In the genomic region with DNA sequence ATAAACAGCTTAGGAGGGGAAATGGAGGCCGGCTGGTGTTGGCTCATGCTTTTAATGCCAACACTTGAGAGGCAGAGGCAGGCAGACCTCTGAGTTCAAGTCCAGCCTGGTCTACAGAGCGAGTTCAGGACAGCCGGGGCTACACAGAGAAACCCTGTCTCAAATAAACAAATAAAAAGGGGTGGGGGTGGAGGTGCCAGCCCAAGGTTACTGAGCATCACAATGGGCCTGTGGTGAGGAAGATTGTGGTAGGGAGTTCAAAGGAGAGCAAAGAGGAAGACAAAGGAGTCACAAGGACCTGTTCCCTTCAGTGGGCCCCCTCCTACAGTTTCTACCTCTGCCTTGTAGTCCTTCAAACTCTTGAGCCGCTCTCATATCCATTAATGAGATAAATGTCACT, we compare ENCODE assay signal across 22 mouse cellular contexts. TPM values are rescaled to one million over a fixed set of nuclear protein-coding genes. Genes with fewer than 3 reads are reported as not detected.
DNase-seq lines count a peak whose midpoint lies in the region; ATAC-seq and TF ChIP-seq lines count a peak whose summit lies in the region.
"Had no signal": no experiment of that assay in that cellular context is flagged by ENCODE, and none has a peak within 500 bp of the region (broad histone marks: within the 10 kb centered on the region; RNA-seq: fewer than 3 reads in every experiment).

No protein-coding gene starts in this region.

- H3K27me3 ChIP-seq in lung, embryonic 16.5 days (ENCODE audit: control insufficient read depth, insufficient read depth, low read depth, low read length) = no peaks in the 10 kb centered on the region
- H3K27me3 ChIP-seq in stomach, postnatal 0 days (ENCODE audit: control insufficient read depth, insufficient read depth, low read length) = no peaks in the 10 kb centered on the region
- H3K27me3 ChIP-seq: forebrain, embryonic 12.5 days; limb, embryonic 15.5 days; neural tube, embryonic 13.5 days; stomach, embryonic 15.5 days had no signal

- WGBS in lung, embryonic 16.5 days = 62% methylated on average over 4 of the region's 4 CpGs
- WGBS in stomach, postnatal 0 days = 74% methylated on average over 4 of the region's 4 CpGs

- peak overlapping the region; percentile 86 for H3K27ac ChIP-seq in gastrocnemius, adult 2 months
- peak overlapping the region; percentile 23; the same call in 1 of the 2 replicates for H3K27ac ChIP-seq in lung, embryonic 16.5 days (ENCODE audit: low read length)
- peak overlapping the region; percentile 65; the same call in 1 of the 2 replicates for H3K27ac ChIP-seq in stomach, postnatal 0 days (replicated peaks)
- H3K27ac ChIP-seq: hindbrain, embryonic 13.5 days; limb, embryonic 15.5 days; midbrain, embryonic 12.5 days; neural tube, embryonic 13.5 days had no signal

- TF ChIP-seq EP300 in stomach, postnatal 0 days (optimal IDR thresholded peaks at IDR 0.05) = no peak

- no peak for DNase-seq in gastrocnemius, adult 2 months
- DNase-seq in gastrocnemius, postnatal 4 days (ENCODE audit: low spot score in 2 of 2) = no peak
- no peak for DNase-seq in lung, postnatal 36 days
- peak; percentile 89 for DNase-seq in ZHBTc4 (ENCODE audit: low read depth, low spot score)
- DNase-seq in stomach, postnatal 0 days (ENCODE audit: low spot score) = no peak
- DNase-seq in right cerebral cortex, postnatal 14 days = no peak
- no peak for DNase-seq in left cerebral cortex, postnatal 25 days (ENCODE audit: low spot score in 2 of 2)
- DNase-seq: adrenal gland, adult 8-10 months; cerebellum, adult 8-10 months; gastrocnemius, postnatal 14 days; kidney, adult 8-10 months; spleen, adult 18-20 months; thymus, adult 2 months had no signal

- TF ChIP-seq CTCF in gastrocnemius, adult 2 months (IDR thresholded peaks at IDR 0.05) = no peak
- no peak for TF ChIP-seq CTCF in stomach, postnatal 0 days (IDR thresholded peaks at IDR 0.05; ENCODE audit: low read depth)

- H3K9me3 ChIP-seq in lung, embryonic 16.5 days (ENCODE audit: control insufficient read depth, low read length) = no peaks in the 10 kb centered on the region
- H3K9me3 ChIP-seq in stomach, postnatal 0 days (ENCODE audit: control insufficient read depth, low read length) = no peaks in the 10 kb centered on the region
- H3K9me3 ChIP-seq: embryonic facial prominence, embryonic 10.5 days; forebrain, embryonic 12.5 days; hindbrain, embryonic 13.5 days; limb, embryonic 15.5 days; midbrain, embryonic 12.5 days; neural tube, embryonic 13.5 days; stomach, embryonic 15.5 days had no signal

- no peak overlapping the region for H3K4me3 ChIP-seq in gastrocnemius, adult 2 months
- no peak overlapping the region for H3K4me3 ChIP-seq in lung, embryonic 16.5 days (ENCODE audit: low read length)
- no peak overlapping the region for H3K4me3 ChIP-seq in stomach, postnatal 0 days (ENCODE audit: low read depth, low read length)
- H3K4me3 ChIP-seq: embryonic facial prominence, embryonic 10.5 days; forebrain, embryonic 12.5 days; hindbrain, embryonic 13.5 days; limb, embryonic 15.5 days; midbrain, embryonic 12.5 days; neural tube, embryonic 13.5 days; stomach, embryonic 15.5 days had no signal

- ATAC-seq in lung, embryonic 16.5 days (ENCODE audit: low read depth) = no peak
- ATAC-seq in stomach, postnatal 0 days (ENCODE audit: low FRiP score, low TSS enrichment) = no peak

- H3K4me1 ChIP-seq in lung, embryonic 16.5 days (replicated peaks; ENCODE audit: control insufficient read depth, insufficient read depth, low read length) = peaks cover 47% of the 10 kb centered on the region
- 0 out of 2 replicates have a peak, but pooled peaks cover 3% of the 10 kb centered on the region for H3K4me1 ChIP-seq in stomach, postnatal 0 days (replicated peaks; ENCODE audit: control insufficient read depth, insufficient read depth)

- no peak overlapping the region; the same call in 1 of the 2 replicates for H3K9ac ChIP-seq in lung, embryonic 16.5 days (ENCODE audit: low read length)
- no peak overlapping the region for H3K9ac ChIP-seq in stomach, postnatal 0 days (ENCODE audit: low read length)
- H3K9ac ChIP-seq: forebrain, embryonic 12.5 days; hindbrain, embryonic 13.5 days; limb, embryonic 15.5 days; midbrain, embryonic 12.5 days; neural tube, embryonic 13.5 days; stomach, embryonic 15.5 days had no signal

- H3K4me2 ChIP-seq in lung, embryonic 16.5 days (ENCODE audit: low read depth, low read length) = no peak overlapping the region
- no peak overlapping the region for H3K4me2 ChIP-seq in stomach, postnatal 0 days (replicated peaks; ENCODE audit: low read depth)
- H3K4me2 ChIP-seq: forebrain, embryonic 12.5 days; heart, embryonic 11.5 days; hindbrain, embryonic 13.5 days; limb, embryonic 15.5 days; midbrain, embryonic 12.5 days; neural tube, embryonic 13.5 days; stomach, embryonic 15.5 days had no signal

- intact Hi-C loops in gastrocnemius, adult 2 months (cut with DNase I) = no loop called here
- intact Hi-C loops in left cerebral cortex, postnatal 25 days (cut with DNase I) = no loop called here

- peaks cover 1% of the 10 kb centered on the region; the same call in 1 of the 2 replicates for H3K36me3 ChIP-seq in lung, embryonic 16.5 days (ENCODE audit: control insufficient read depth, insufficient read depth, low read length)
- H3K36me3 ChIP-seq in stomach, postnatal 0 days (ENCODE audit: control insufficient read depth, insufficient read depth, low read length) = peaks cover 3% of the 10 kb centered on the region; the same call in 1 of the 2 replicates
- H3K36me3 ChIP-seq: neural tube, embryonic 13.5 days; stomach, embryonic 15.5 days had no signal

RNA-seq across cellular contexts. Expression of gene Ergic1, which starts 50.0 kb away (rescaled TPM):
- 10 to 100 TPM; 40.3 to 60.3 TPM for total RNA-seq in gastrocnemius, adult 2 months (2021)
- 100 to 1,000 TPM; 150 to 167 TPM for total RNA-seq in gastrocnemius, postnatal 4 days (2021)
- polyA plus RNA-seq in lung, embryonic 16.5 days (2015; fragmentation: Nextera tagmentation; extraction: Ambion mirVana) = 84.3 and 94.6 TPM in 2 replicates
- polyA plus RNA-seq in stomach, postnatal 0 days (2015; fragmentation: Nextera tagmentation; extraction: Ambion mirVana) = 64.2 and 65.5 TPM in 2 replicates
- 100 to 1,000 TPM; 163 to 168 TPM for total RNA-seq in left cerebral cortex, postnatal 25 days (2021)

RNA-seq across cellular contexts. Expression of gene Dusp1, which starts 50.7 kb away (rescaled TPM):
- total RNA-seq in gastrocnemius, adult 2 months (2021) = 10 to 100 TPM; 73.0 to 89.6 TPM
- total RNA-seq in gastrocnemius, postnatal 4 days (2021) = 10 to 100 TPM; 33.6 to 42.9 TPM
- 25.2 and 28.4 TPM in 2 replicates for polyA plus RNA-seq in lung, embryonic 16.5 days (2015; fragmentation: Nextera tagmentation; extraction: Ambion mirVana)
- 27.7 and 33.1 TPM in 2 replicates for polyA plus RNA-seq in stomach, postnatal 0 days (2015; fragmentation: Nextera tagmentation; extraction: Ambion mirVana)
- total RNA-seq in left cerebral cortex, postnatal 25 days (2021) = 10 to 100 TPM; 32.7 to 47.7 TPM

Comparison
In these comparisons a context has a peak if more than half of its experiments do, and no peak if none do; other contexts are left out.
1. H3K27ac ChIP-seq: peak in every context shown above with its lines; median percentile 86 in gastrocnemius, adult 2 months; 65 in stomach, postnatal 0 days; 23 in lung, embryonic 16.5 days.